Mouse (Mus musculus) left cerebral cortex, postnatal 25 days (tissue): ENCODE measurements around the gene Pheta1. TPM values are rescaled to one million over a fixed set of nuclear protein-coding genes. Genes with fewer than 3 reads are reported as not detected.
"Not testable (repeated sequence)": the region's sequence is repeated elsewhere in the genome, so short reads cannot be mapped to it uniquely, and the experiment has no call there.

ENCODE experiments used
- DNase-seq, 2 experiments: peaks; one replicate each; pipeline ENCODE4 v3.0.0; 2022; ENCODE audit warnings: low spot score in 2 of 2, mixed read lengths in 1 of 2
- intact Hi-C: fragments of 180-260 bp; cut with DNase I; formaldehyde crosslinking; loops from one replicate; pipeline ENCODE4 v1.15.1; 2025
- total RNA-seq, 2 experiments: library from RNA; stranded (reverse); gene quantifications; 2 replicates each; pipeline ENCODE4 v1.2.3; 2021

Pheta1 gene
- total RNA-seq, 2 experiments from 2014 or later: 7.4 to 11.2 TPM

- intact Hi-C loops: loop anchor here (5.0 kb wide), 1 partner anchor 126 kb away; the partner anchor contains the start of gene Atxn2
- peak; percentile 55 to 68 for DNase-seq
Observed at GRCm38 (mm10) chr5:121838341-121839127, 10.2 kb upstream of the Pheta1 start.

- intact Hi-C loops: loop anchor here (5.0 kb wide), 1 partner anchor 127 kb away; the partner anchor contains the start of gene Atxn2
- no peak for DNase-seq
Observed at GRCm38 (mm10) chr5:121839128-121839473, 9.7 kb upstream of the Pheta1 start.

- DNase-seq: no peak
- intact Hi-C loops: loop anchor here (5.0 kb wide), 1 partner anchor 34 kb away; no protein-coding TSS in a partner anchor
Observed at GRCm38 (mm10) chr5:121841516-121841915, 7.3 kb upstream of the Pheta1 start.

- intact Hi-C loops: loop anchor here (2.0 to 5.0 kb wide), 2 partner anchors 25 to 35 kb away; no protein-coding TSS in a partner anchor
- DNase-seq: no peak
Observed at GRCm38 (mm10) chr5:121841973-121842372, 6.8 kb upstream of the Pheta1 start.

- DNase-seq: peak; percentile 69 to 84
- intact Hi-C loops: loop anchor here (2.0 to 5.0 kb wide), 2 partner anchors 26 to 35 kb away; no protein-coding TSS in a partner anchor
Observed at GRCm38 (mm10) chr5:121842665-121843118, 6.1 kb upstream of the Pheta1 start.

- intact Hi-C loops: loop anchor here (2.0 to 5.0 kb wide), 2 partner anchors 27 to 36 kb away; no protein-coding TSS in a partner anchor
- no peak for DNase-seq
Observed at GRCm38 (mm10) chr5:121843138-121843905, 5.5 kb upstream of the Pheta1 start.

- intact Hi-C loops: no loop called here
- no peak for DNase-seq
Observed at GRCm38 (mm10) chr5:121845361-121845760, 3.4 kb upstream of the Pheta1 start.

GRCm38 (mm10) chr5:121846322-121846721 lies 2.5 kb upstream of the Pheta1 start:
- intact Hi-C loops: no loop called here

GRCm38 (mm10) chr5:121847269-121847668 lies 1.5 kb upstream of the Pheta1 start:
- DNase-seq, intact Hi-C loops: not testable (repeated sequence)

More at GRCm38 (mm10) chr5:121846322-121846721, 2.5 kb upstream of the Pheta1 start:
- DNase-seq: no peak

GRCm38 (mm10) chr5:121848035-121848519 lies 707 bp upstream of the Pheta1 start:
- intact Hi-C loops: no loop called here
- DNase-seq: peak; percentile 42 to 69

GRCm38 (mm10) chr5:121849478-121850349 lies 930 bp downstream of the Pheta1 start:
- no peak for DNase-seq
- intact Hi-C loops: no loop called here

- intact Hi-C loops: no loop called here
Observed at GRCm38 (mm10) chr5:121853368-121854051, 4.7 kb downstream of the Pheta1 start.

GRCm38 (mm10) chr5:121854768-121855167 lies 6.0 kb downstream of the Pheta1 start:
- DNase-seq: no peak
- intact Hi-C loops: no loop called here

More at GRCm38 (mm10) chr5:121853368-121854051, 4.7 kb downstream of the Pheta1 start:
- DNase-seq: no peak

GRCm38 (mm10) chr5:121856740-121857139 lies 8.0 kb downstream of the Pheta1 start:
- intact Hi-C loops: no loop called here
- DNase-seq: no peak

- no peak for DNase-seq
- intact Hi-C loops: no loop called here
Observed at GRCm38 (mm10) chr5:121858427-121858826, 9.6 kb downstream of the Pheta1 start.

GRCm38 (mm10) chr5:121861964-121862363 lies 13.2 kb downstream of the Pheta1 start:
- intact Hi-C loops: no loop called here
- DNase-seq: no peak

- DNase-seq: no peak
- intact Hi-C loops: no loop called here
Observed at GRCm38 (mm10) chr5:121864330-121864729, 15.5 kb downstream of the Pheta1 start.

- DNase-seq: no peak
- intact Hi-C loops: no loop called here
Observed at GRCm38 (mm10) chr5:121867963-121868362, 19.2 kb downstream of the Pheta1 start.

GRCm38 (mm10) chr5:121870832-121871231 lies 22.0 kb downstream of the Pheta1 start:
- DNase-seq: no peak
- intact Hi-C loops: no loop called here
